Mouse (Mus musculus): ENCODE results near the gene Wnk2.

GRCm38 (mm10) chr13:49180691-49181090 lies 32.9 kb upstream of the Wnk2 start:
- no peak for TF ChIP-seq POLR2A (IDR thresholded peaks at IDR 0.05; ENCODE audit: low read depth, low read length)
- TF ChIP-seq CTCF (IDR thresholded peaks at IDR 0.05; ENCODE audit: borderline replicate concordance, insufficient read depth, low read length): no peak

Data from embryonic fibroblast, embryonic 13.5 days (primary cell).